Mouse (Mus musculus): ENCODE data around the gene Agap1. TPM values are rescaled to one million over a fixed set of nuclear protein-coding genes. Genes with fewer than 3 reads are reported as not detected.

Agap1 gene
- polyA plus RNA-seq, 1 experiment: 12.1 TPM

DNA sequence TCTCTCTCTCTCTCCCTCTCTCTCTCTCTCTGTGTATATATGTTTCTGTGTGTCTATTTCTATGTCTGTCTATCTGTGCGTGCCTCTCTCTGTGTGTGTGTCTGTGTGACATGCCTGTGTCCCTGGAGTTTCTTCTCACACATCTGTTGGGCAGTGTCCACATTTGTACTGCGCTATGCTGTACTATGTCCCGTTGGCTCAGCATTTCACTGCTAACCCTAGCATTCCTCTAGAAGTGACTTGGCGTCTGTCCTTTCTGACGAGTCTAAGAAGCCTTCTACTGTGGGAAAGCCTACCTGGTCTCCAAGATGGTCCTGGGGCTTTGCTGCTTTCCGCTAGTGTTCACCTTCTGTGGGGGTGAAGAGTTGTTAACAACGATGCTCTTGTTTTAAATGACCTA lies 368.4 kb downstream of the Agap1 start:
- Histone ChIP-seq H3K4me3 (replicated peaks; ENCODE audit: control insufficient read depth, low read depth, low read length) (no peak overlapping the region), H3K4me1 (ENCODE audit: control insufficient read depth, insufficient read depth, low read length) (no peaks in the 10 kb centered on the region), H3K27ac (ENCODE audit: control insufficient read depth, insufficient read depth, low read depth, low read length, poor library complexity) (no peak overlapping the region)
- 91% methylated on average over 7 of the region's 7 CpGs for WGBS
- TF ChIP-seq POLR2A (IDR thresholded peaks at IDR 0.05; ENCODE audit: borderline replicate concordance, control insufficient read depth, low read depth, low read length) (no peak), CTCF (IDR thresholded peaks at IDR 0.05; ENCODE audit: control insufficient read depth, insufficient read depth, low read length) (no peak)

GRCm38 (mm10) chr1:89827051-89827450 lies 372.4 kb downstream of the Agap1 start:
- WGBS: 69% methylated on average over 3 of the region's 3 CpGs
- TF ChIP-seq CTCF (IDR thresholded peaks at IDR 0.05; ENCODE audit: control insufficient read depth, insufficient read depth, low read length) (no peak), POLR2A (IDR thresholded peaks at IDR 0.05; ENCODE audit: borderline replicate concordance, control insufficient read depth, low read depth, low read length) (no peak)
- Histone ChIP-seq H3K27ac (ENCODE audit: control insufficient read depth, insufficient read depth, low read depth, low read length, poor library complexity) (no peak overlapping the region), H3K4me1 (ENCODE audit: control insufficient read depth, insufficient read depth, low read length) (no peaks in the 10 kb centered on the region), H3K4me3 (replicated peaks; ENCODE audit: control insufficient read depth, low read depth, low read length) (no peak overlapping the region)

DNA sequence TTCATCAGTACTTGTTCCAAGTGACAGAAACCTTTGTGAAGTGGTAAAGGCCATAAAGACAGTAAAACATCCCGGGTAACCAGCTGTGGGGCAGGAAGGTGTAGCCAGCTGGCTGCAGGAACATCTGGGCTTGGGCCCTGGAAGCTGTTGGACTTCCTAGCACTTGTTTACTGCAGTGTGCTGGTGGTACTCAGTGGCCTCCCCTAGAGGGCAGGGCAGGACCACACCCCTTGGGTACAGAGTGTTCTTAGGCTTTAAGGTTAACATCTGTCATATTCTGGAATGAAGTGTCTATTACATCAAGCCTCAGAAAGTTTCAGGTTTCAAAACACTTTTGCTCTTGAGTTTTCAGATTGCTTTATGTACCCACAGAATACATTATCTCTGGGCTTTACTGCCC lies 376.5 kb downstream of the Agap1 start:
- TF ChIP-seq POLR2A (IDR thresholded peaks at IDR 0.05; ENCODE audit: borderline replicate concordance, control insufficient read depth, low read depth, low read length): no peak
- TF ChIP-seq CTCF (IDR thresholded peaks at IDR 0.05; ENCODE audit: control insufficient read depth, insufficient read depth, low read length): no peak
- Histone ChIP-seq H3K27ac (ENCODE audit: control insufficient read depth, insufficient read depth, low read depth, low read length, poor library complexity) (no peak overlapping the region), H3K4me1 (ENCODE audit: control insufficient read depth, insufficient read depth, low read length) (no peaks in the 10 kb centered on the region), H3K4me3 (replicated peaks; ENCODE audit: control insufficient read depth, low read depth, low read length) (no peak overlapping the region)
- WGBS: 70% methylated on average over 1 of the region's 1 CpGs

DNA sequence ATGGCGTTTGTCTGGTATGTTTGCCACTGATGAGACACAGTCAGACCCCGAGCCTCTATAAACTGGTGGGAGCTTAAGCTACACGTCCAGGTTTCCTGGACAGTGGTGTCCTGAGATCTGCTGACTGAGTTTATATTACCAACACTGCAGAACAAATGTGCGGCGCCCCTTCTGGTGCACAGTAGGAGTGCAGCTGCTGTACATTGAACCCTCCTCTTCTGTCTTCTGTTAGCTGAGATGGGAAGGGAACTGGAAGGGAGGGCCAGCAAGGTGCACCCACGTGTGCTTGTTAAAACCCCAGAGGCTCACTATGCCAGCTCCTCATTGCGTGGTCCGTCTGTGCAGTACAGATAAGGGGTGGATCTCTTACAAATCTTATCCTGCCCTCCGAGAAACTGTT lies 389.5 kb downstream of the Agap1 start:
- no peak overlapping the region for H3K27ac ChIP-seq (ENCODE audit: control insufficient read depth, insufficient read depth, low read depth, low read length, poor library complexity)
- no peaks in the 10 kb centered on the region for H3K4me1 ChIP-seq (ENCODE audit: control insufficient read depth, insufficient read depth, low read length)
- no peak overlapping the region for H3K4me3 ChIP-seq (replicated peaks; ENCODE audit: control insufficient read depth, low read depth, low read length)
- no peak for TF ChIP-seq POLR2A (IDR thresholded peaks at IDR 0.05; ENCODE audit: borderline replicate concordance, control insufficient read depth, low read depth, low read length)
- WGBS: 79% methylated on average over 9 of the region's 9 CpGs

- H3K4me3 ChIP-seq (replicated peaks; ENCODE audit: control insufficient read depth, low read depth, low read length): no peak overlapping the region
- no peaks in the 10 kb centered on the region for H3K4me1 ChIP-seq (ENCODE audit: control insufficient read depth, insufficient read depth, low read length)
- H3K27ac ChIP-seq (ENCODE audit: control insufficient read depth, insufficient read depth, low read depth, low read length, poor library complexity): no peak overlapping the region
- TF ChIP-seq CTCF (IDR thresholded peaks at IDR 0.05; ENCODE audit: control insufficient read depth, insufficient read depth, low read length) (no peak), POLR2A (IDR thresholded peaks at IDR 0.05; ENCODE audit: borderline replicate concordance, control insufficient read depth, low read depth, low read length) (no peak)
- 83% methylated on average over 4 of the region's 4 CpGs for WGBS
These were observed 390.9 kb downstream of the Agap1 start for GRCm38 (mm10) chr1:89845487-89845886.

GRCm38 (mm10) chr1:89846148-89846547 lies 391.5 kb downstream of the Agap1 start:
- WGBS: 94% methylated on average over 9 of the region's 9 CpGs
- Histone ChIP-seq H3K27ac (ENCODE audit: control insufficient read depth, insufficient read depth, low read depth, low read length, poor library complexity) (no peak overlapping the region), H3K4me3 (replicated peaks; ENCODE audit: control insufficient read depth, low read depth, low read length) (no peak overlapping the region), H3K4me1 (ENCODE audit: control insufficient read depth, insufficient read depth, low read length) (no peaks in the 10 kb centered on the region)
- TF ChIP-seq CTCF (IDR thresholded peaks at IDR 0.05; ENCODE audit: control insufficient read depth, insufficient read depth, low read length) (no peak), POLR2A (IDR thresholded peaks at IDR 0.05; ENCODE audit: borderline replicate concordance, control insufficient read depth, low read depth, low read length) (no peak)

DNA sequence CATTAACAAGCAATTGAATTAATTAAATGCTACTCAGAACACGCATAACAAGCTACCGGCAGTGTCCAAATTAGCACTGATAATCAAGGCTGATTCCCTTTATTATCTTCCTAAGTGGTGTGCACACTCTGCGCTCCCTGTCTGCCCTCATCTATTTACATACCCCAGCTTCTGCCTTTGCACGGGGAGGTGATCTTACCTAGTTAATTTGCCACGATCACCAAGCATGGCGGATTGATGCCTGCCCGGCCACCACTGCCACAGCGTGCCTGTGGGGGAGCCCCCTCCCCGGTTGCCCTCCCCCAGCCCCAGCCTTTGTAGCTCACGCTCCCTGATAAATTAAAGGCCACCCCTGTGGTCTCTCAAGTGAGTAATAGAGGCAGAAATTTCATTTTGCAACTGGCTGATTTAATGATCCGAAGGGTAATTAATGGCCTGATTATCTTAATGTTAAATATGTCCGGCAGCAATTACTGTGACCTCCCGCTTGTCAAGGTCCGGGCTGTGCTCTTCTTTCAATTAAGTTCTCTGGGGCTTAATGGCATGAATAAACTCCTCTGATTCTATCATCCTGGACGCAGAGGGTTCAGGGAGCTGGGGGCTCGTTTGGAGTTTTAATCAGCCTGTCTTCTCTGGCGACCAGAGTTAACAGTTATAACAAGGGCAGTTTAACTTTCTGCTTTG lies 393.9 kb downstream of the Agap1 start:
- WGBS: 90% methylated on average over 17 of the region's 17 CpGs
- TF ChIP-seq CTCF (IDR thresholded peaks at IDR 0.05; ENCODE audit: control insufficient read depth, insufficient read depth, low read length): no peak
- TF ChIP-seq POLR2A (IDR thresholded peaks at IDR 0.05; ENCODE audit: borderline replicate concordance, control insufficient read depth, low read depth, low read length): no peak
- H3K4me1 ChIP-seq (ENCODE audit: control insufficient read depth, insufficient read depth, low read length): no peaks in the 10 kb centered on the region
- no peak overlapping the region for H3K27ac ChIP-seq (ENCODE audit: control insufficient read depth, insufficient read depth, low read depth, low read length, poor library complexity)
- H3K4me3 ChIP-seq (replicated peaks; ENCODE audit: control insufficient read depth, low read depth, low read length): no peak overlapping the region

DNA sequence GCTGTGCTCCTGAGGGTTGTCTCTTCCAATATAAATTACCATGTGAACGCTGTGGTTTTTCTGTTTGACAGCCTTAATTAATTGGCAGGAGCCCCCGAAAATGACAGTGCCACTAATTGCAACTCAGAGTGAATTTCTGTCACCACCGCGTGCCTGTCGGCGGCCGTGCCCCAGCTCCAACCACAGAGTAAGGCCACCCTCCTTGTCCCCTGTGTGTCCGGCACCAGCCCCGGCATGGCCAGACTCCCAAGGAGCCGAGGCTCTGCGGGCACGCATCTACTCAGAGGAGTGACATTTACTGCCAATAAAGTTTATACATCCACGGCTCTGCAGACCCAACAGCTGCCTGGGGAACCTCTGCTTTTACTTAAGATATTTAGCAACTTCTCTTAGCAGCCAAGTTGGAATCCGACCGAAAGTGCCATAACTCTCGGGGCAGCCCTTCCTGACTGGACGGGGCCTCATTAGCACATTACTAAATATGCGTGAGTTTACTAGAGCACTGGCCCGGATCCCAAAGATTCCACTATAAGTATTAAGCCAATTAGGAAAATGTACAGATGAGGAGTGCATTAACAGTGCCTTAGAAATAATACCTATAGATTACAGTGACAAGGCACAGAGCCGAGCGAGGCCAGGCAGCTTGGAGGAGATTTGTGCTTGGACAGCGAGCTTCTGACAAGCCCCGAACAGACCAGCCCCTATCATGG lies 394.7 kb downstream of the Agap1 start:
- Histone ChIP-seq H3K4me1 (ENCODE audit: control insufficient read depth, insufficient read depth, low read length) (no peaks in the 10 kb centered on the region), H3K4me3 (replicated peaks; ENCODE audit: control insufficient read depth, low read depth, low read length) (no peak overlapping the region), H3K27ac (ENCODE audit: control insufficient read depth, insufficient read depth, low read depth, low read length, poor library complexity) (no peak overlapping the region)
- no peak for TF ChIP-seq CTCF (IDR thresholded peaks at IDR 0.05; ENCODE audit: control insufficient read depth, insufficient read depth, low read length)
- 90% methylated on average over 23 of the region's 23 CpGs for whole genome bisulfite sequencing

Measured in bone marrow, adult 2 months (tissue).